Mouse (Mus musculus) embryonic facial prominence, embryonic 13.5 days (tissue): ENCODE measurements around the gene Magi2. TPM values are rescaled to one million over a fixed set of nuclear protein-coding genes. Genes with fewer than 3 reads are reported as not detected.
"Not testable (repeated sequence)": the region's sequence is repeated elsewhere in the genome, so short reads cannot be mapped to it uniquely, and the experiment has no call there.

ENCODE experiments used
- ATAC-seq: fragments of 200-750 bp; cut with Nextera tagmentation; 2 replicates; pipeline ENCODE4 v1.8.0; 2017; ENCODE audit warnings: low read depth; ENCODE audit not compliant: insufficient number of reproducible peaks, insufficient read depth, low FRiP score, low TSS enrichment
- H3K27ac ChIP-seq: fragments of 300-500 bp; sonication (generic); 2 replicates; pipeline ENCODE4 v1.5.1; 2015; ENCODE audit warnings: moderate library complexity, mild to moderate bottlenecking, inconsistent platforms
- H3K27me3 ChIP-seq: fragments of 300-500 bp; sonication (generic); 2 replicates; pipeline ENCODE4 v1.6.1; 2015; ENCODE audit warnings: mild to moderate bottlenecking, inconsistent platforms
- H3K36me3 ChIP-seq: fragments of 300-500 bp; sonication (generic); 2 replicates; pipeline ENCODE4 v1.6.1; 2015; ENCODE audit warnings: mild to moderate bottlenecking, inconsistent platforms
- H3K4me1 ChIP-seq: fragments of 300-500 bp; sonication (generic); 2 replicates; pipeline ENCODE4 v1.6.1; 2015; ENCODE audit warnings: inconsistent platforms
- H3K4me2 ChIP-seq: fragments of 300-500 bp; sonication (generic); 2 replicates; pipeline ENCODE4 v1.6.1; 2015; ENCODE audit warnings: moderate library complexity, mild to moderate bottlenecking, inconsistent platforms
- H3K4me3 ChIP-seq: fragments of 300-500 bp; sonication (generic); 2 replicates; pipeline ENCODE4 v1.5.1; 2015; ENCODE audit warnings: mild to moderate bottlenecking, inconsistent platforms
- H3K9ac ChIP-seq: fragments of 300-500 bp; sonication (generic); 2 replicates; pipeline ENCODE4 v1.6.1; 2015; ENCODE audit warnings: mild to moderate bottlenecking, inconsistent platforms
- H3K9me3 ChIP-seq: fragments of 300-500 bp; sonication (generic); 2 replicates; pipeline ENCODE4 v1.6.1; 2016; ENCODE audit warnings: inconsistent platforms
- WGBS: fragments of 180-500 bp; shearing (Covaris S2); methylation state at CpG from one replicate; pipeline ENCODE4 v1.1.7; 2015; ENCODE audit warnings: mixed read lengths; 5-methylcytosine and 5-hydroxymethylcytosine counted together
- polyA plus RNA-seq: library from polyadenylated mRNA; unstranded; fragments of >200 nt; fragmentation: Nextera tagmentation; extraction: Ambion mirVana; gene quantifications from 2 replicates; pipeline ENCODE4 v1.2.1, GENCODE M21; 2015

Gene Magi2
- polyA plus RNA-seq, 1 experiment from 2014 or later, result 9.7 TPM

- no peaks in the 10 kb centered on the region for H3K4me1 ChIP-seq
- no peak for ATAC-seq
- H3K36me3 ChIP-seq, result no peaks in the 10 kb centered on the region
- no peak overlapping the region for H3K9ac ChIP-seq
- H3K9me3 ChIP-seq, result no peaks in the 10 kb centered on the region
- H3K4me3 ChIP-seq, result no peak overlapping the region
- H3K27me3 ChIP-seq, result no peaks in the 10 kb centered on the region
- H3K27ac ChIP-seq, result no peak overlapping the region
- no peak overlapping the region for H3K4me2 ChIP-seq
- WGBS, result 64% methylated on average over 2 of the region's 2 CpGs
Observed at GRCm38 (mm10) chr5:19465383-19465782, 238.5 kb downstream of the Magi2 start.

- Histone ChIP-seq H3K9me3 (no peaks in the 10 kb centered on the region), H3K27me3 (no peaks in the 10 kb centered on the region), H3K4me2 (no peak overlapping the region), H3K4me1 (no peaks in the 10 kb centered on the region), H3K27ac (no peak overlapping the region), H3K9ac (no peak overlapping the region), H3K4me3 (no peak overlapping the region), H3K36me3 (no peaks in the 10 kb centered on the region)
- ATAC-seq, result no peak
- WGBS, result 79% methylated on average over 4 of the region's 4 CpGs
Observed at GRCm38 (mm10) chr5:19472851-19473439, 246.1 kb downstream of the Magi2 start.

DNA sequence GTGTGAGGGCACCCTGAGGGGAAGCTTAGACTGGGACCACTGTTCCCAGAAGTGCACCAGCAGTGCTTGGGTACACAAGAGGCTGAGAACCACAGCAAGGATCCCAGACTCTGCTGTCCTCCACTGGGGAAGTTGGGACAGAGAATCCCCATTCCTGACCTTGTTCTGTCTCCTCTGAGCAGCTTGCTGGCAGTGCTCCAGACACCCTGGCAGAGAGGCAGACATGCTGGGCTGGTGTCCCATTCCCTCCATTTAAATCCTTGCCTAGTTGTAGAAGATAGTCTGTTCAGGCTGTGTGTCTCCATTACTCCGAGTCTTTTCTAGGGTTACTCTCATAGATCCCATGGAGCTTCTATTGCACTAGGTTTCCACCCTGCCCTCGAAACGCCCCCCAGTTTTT, 256.1 kb downstream of the Magi2 start:
- no peak for ATAC-seq
- H3K9ac ChIP-seq, result no peak overlapping the region
- H3K4me2 ChIP-seq, result no peak overlapping the region
- H3K27ac ChIP-seq, result no peak overlapping the region
- no peaks in the 10 kb centered on the region for H3K27me3 ChIP-seq
- H3K4me1 ChIP-seq, result no peaks in the 10 kb centered on the region
- H3K4me3 ChIP-seq, result no peak overlapping the region
- H3K36me3 ChIP-seq, result no peaks in the 10 kb centered on the region
- H3K9me3 ChIP-seq, result no peaks in the 10 kb centered on the region
- WGBS, result 90% methylated on average over 3 of the region's 3 CpGs

GRCm38 (mm10) chr5:19487947-19488346, 261.1 kb downstream of the Magi2 start:
- H3K4me2 ChIP-seq, result no peak overlapping the region
- H3K36me3 ChIP-seq, result no peaks in the 10 kb centered on the region
- H3K9me3 ChIP-seq, result no peaks in the 10 kb centered on the region
- H3K27ac ChIP-seq, result no peak overlapping the region
- ATAC-seq, result no peak
- no peak overlapping the region for H3K9ac ChIP-seq
- no peaks in the 10 kb centered on the region for H3K27me3 ChIP-seq
- 17% methylated on average over 7 of the region's 7 CpGs for WGBS
- no peak overlapping the region for H3K4me3 ChIP-seq
- no peaks in the 10 kb centered on the region for H3K4me1 ChIP-seq

DNA sequence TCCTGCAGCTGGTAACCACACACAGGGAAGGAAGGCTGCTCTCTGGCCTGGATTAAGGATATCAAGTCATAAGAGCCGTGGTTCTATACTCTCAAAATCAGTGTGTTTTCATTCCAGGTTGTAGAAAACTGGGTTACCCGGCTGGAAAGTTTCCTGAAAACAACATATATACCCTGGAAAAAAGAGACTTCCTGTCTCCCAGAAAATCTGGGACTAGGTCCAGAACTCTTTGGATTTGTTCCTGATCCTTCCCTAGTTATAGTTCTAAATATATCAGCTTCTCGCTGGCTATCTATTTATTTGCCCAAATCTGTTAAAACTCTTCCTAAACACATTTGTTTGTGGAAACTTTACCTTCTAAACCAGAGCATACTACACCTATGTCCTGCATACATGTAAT, 274.2 kb downstream of the Magi2 start:
- WGBS, result 61% methylated on average over 3 of the region's 3 CpGs
- Histone ChIP-seq H3K4me2 (no peak overlapping the region), H3K9me3 (no peaks in the 10 kb centered on the region), H3K9ac (no peak overlapping the region), H3K27ac (no peak overlapping the region), H3K4me3 (no peak overlapping the region), H3K27me3 (no peaks in the 10 kb centered on the region), H3K36me3 (no peaks in the 10 kb centered on the region), H3K4me1 (no peaks in the 10 kb centered on the region)
- ATAC-seq, result no peak

DNA sequence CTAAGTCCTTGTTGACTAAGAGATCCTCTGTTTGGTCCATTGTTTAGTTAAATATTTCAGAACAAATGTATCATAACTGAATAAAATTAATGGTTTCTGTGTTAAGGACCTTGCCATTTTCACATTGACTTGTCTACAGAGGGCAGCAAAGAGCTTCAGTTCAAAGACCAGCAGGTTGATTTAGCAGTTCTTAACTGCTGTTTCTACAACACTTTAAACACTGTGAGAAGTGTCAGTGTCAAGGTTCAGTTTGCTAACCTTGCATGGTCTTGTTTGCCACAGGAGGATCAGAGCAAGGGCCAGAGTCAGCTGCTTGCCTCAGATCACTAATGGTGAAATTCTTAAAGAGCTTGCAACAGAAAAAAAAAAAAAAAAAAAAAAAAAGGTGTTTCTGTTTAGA, 295.3 kb downstream of the Magi2 start:
- ATAC-seq, result no peak

DNA sequence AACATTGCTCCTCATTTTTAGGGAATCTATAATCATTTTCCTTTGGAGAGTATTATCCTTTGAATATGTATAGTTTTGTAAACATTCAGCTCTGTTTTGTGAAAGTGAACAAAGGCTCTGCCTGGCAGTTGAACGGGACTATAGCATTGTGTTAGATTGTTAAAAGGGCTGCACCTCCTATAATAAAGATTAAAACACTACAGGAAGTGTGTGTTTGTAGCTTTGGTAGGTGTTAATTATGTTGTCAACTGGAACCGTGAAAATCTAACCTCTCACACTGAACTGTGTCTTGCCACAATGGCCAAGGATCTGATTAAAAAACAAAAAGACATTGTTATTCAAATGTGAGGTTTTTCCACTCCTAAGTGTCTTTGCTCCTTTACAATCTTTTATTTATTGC, 312.5 kb downstream of the Magi2 start:
- Histone ChIP-seq H3K36me3 (no peaks in the 10 kb centered on the region), H3K27ac (no peak overlapping the region), H3K4me3 (no peak overlapping the region), H3K9ac (no peak overlapping the region), H3K9me3 (no peaks in the 10 kb centered on the region), H3K4me1 (peaks cover 12% of the 10 kb centered on the region), H3K4me2 (no peak overlapping the region), H3K27me3 (no peaks in the 10 kb centered on the region)
- no peak for ATAC-seq
- 18% methylated on average over 2 of the region's 2 CpGs for WGBS

More for the DNA sequence above, 295.3 kb downstream of the Magi2 start:
- Histone ChIP-seq H3K9me3 (no peaks in the 10 kb centered on the region), H3K4me2 (no peak overlapping the region), H3K27me3 (no peaks in the 10 kb centered on the region), H3K4me1 (no peaks in the 10 kb centered on the region), H3K9ac (no peak overlapping the region), H3K27ac (no peak overlapping the region), H3K4me3 (no peak overlapping the region), H3K36me3 (no peaks in the 10 kb centered on the region)

DNA sequence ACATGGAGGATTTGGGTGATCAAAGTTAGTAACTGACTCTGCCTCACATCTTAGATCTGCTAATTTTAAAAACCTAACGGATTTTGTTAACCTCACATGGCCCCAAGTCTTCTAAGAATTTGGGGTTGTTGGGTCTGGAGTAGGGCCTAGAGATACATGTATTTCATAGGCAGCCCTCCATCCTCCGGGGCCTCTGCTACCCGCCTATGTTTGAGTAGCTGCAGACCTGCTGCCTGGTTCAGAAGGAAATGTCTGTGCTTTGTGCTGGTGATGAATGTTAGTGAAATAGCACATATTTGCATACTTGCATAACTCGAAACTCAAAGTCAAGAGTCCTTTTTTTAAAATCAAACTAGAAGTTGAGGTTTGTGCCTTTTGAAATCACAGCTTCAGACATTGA, 319.6 kb downstream of the Magi2 start:
- Histone ChIP-seq H3K27me3 (no peaks in the 10 kb centered on the region), H3K4me1 (peaks cover 16% of the 10 kb centered on the region), H3K4me2 (no peak overlapping the region), H3K27ac (no peak overlapping the region), H3K4me3 (no peak overlapping the region), H3K36me3 (no peaks in the 10 kb centered on the region), H3K9me3 (no peaks in the 10 kb centered on the region), H3K9ac (no peak overlapping the region)
- 83% methylated on average over 4 of the region's 4 CpGs for WGBS
- no peak for ATAC-seq

- no peak for ATAC-seq
- WGBS, result 51% methylated on average over 2 of the region's 2 CpGs
- H3K36me3 ChIP-seq, result no peaks in the 10 kb centered on the region
- no peaks in the 10 kb centered on the region for H3K27me3 ChIP-seq
- H3K4me2 ChIP-seq, result no peak overlapping the region
- no peak overlapping the region for H3K27ac ChIP-seq
- no peak overlapping the region for H3K9ac ChIP-seq
- no peaks in the 10 kb centered on the region for H3K9me3 ChIP-seq
- H3K4me3 ChIP-seq, result no peak overlapping the region
- peaks cover 16% of the 10 kb centered on the region for H3K4me1 ChIP-seq
Observed at GRCm38 (mm10) chr5:19546900-19547299, 320.1 kb downstream of the Magi2 start.

DNA sequence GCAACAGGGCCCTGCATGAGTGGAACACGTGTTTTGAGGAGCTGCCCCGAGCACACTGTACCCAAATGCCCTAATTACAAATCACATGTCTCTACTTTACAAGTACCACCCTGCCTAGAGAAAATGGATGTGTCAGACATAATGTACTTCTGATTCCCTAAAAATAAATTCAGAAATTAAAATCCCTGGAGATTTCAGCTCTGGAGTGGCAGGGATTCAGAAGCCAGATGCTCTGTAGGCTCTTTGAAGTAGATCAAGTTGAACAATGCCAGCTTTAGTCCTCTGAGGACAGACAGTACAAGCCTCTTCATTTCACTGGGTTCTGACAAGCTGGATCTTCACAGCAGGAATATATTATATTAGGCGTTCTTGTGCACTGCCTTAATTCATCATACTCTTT, 326.7 kb downstream of the Magi2 start:
- Histone ChIP-seq H3K36me3 (no peaks in the 10 kb centered on the region), H3K9me3 (no peaks in the 10 kb centered on the region), H3K4me1 (no peaks in the 10 kb centered on the region), H3K27me3 (no peaks in the 10 kb centered on the region), H3K4me3 (no peak overlapping the region), H3K4me2 (no peak overlapping the region), H3K9ac (no peak overlapping the region), H3K27ac (no peak overlapping the region)
- ATAC-seq, result no peak
- 54% methylated on average over 3 of the region's 3 CpGs for whole genome bisulfite sequencing

DNA sequence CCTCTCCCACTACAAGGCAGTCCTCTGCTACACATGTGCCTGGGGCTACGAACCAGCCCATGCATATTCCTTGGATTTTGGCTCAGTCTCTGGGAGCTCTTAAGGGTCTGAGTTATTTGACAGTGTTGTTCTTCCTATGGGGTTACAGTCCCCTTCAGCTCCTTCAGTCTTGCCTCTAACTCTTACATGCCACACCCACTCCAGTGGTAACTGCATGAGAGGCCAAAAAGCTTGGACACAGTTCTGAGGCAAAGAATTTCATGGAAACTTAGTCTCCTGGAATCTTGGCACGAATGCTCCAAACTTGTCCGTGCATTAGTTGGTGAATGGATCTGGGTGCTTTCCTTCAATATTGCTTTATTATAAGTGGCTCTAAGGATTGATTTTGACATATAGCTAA, 338.8 kb downstream of the Magi2 start:
- Histone ChIP-seq H3K27me3 (no peaks in the 10 kb centered on the region), H3K4me2 (no peak overlapping the region), H3K4me3 (no peak overlapping the region), H3K36me3 (no peaks in the 10 kb centered on the region), H3K27ac (no peak overlapping the region), H3K9me3 (no peaks in the 10 kb centered on the region), H3K4me1 (peaks cover 3% of the 10 kb centered on the region; the same call in 1 of the 2 replicates), H3K9ac (no peak overlapping the region)
- peak; percentile 75; the same call in 1 of the 2 replicates for ATAC-seq
- 64% methylated on average over 3 of the region's 3 CpGs for WGBS

GRCm38 (mm10) chr5:19566136-19566535, 339.3 kb downstream of the Magi2 start:
- H3K9ac ChIP-seq, H3K9me3 ChIP-seq, H3K4me2 ChIP-seq, H3K36me3 ChIP-seq, H3K27me3 ChIP-seq, H3K4me1 ChIP-seq, H3K27ac ChIP-seq, ATAC-seq, H3K4me3 ChIP-seq: not testable (repeated sequence)
- 57% methylated on average over 1 of the region's 1 CpGs for WGBS

GRCm38 (mm10) chr5:19607700-19608099, 380.9 kb downstream of the Magi2 start:
- WGBS, result 64% methylated on average over 5 of the region's 5 CpGs
- H3K9me3 ChIP-seq, result no peaks in the 10 kb centered on the region
- ATAC-seq, result no peak

More at GRCm38 (mm10) chr5:19607700-19608099, 380.9 kb downstream of the Magi2 start:
- no peaks in the 10 kb centered on the region for H3K36me3 ChIP-seq
- H3K27ac ChIP-seq, result no peak overlapping the region
- no peak overlapping the region for H3K9ac ChIP-seq
- H3K4me2 ChIP-seq, result no peak overlapping the region
- no peaks in the 10 kb centered on the region for H3K4me1 ChIP-seq
- no peaks in the 10 kb centered on the region for H3K27me3 ChIP-seq
- no peak overlapping the region for H3K4me3 ChIP-seq
